Mouse (Mus musculus) limb, embryonic 11.5 days (tissue): ENCODE data around the gene Ssbp3. TPM values are rescaled to one million over a fixed set of nuclear protein-coding genes. Genes with fewer than 3 reads are reported as not detected.
A peak's percentile ranks its signal among the peaks of the same experiment; 100 is the strongest.

Source experiments
- ATAC-seq: fragments of 200-750 bp; cut with Nextera tagmentation; 2 replicates; pipeline ENCODE4 v1.8.0; 2017; ENCODE audit warnings: low read depth; ENCODE audit not compliant: insufficient number of reproducible peaks, low FRiP score, low TSS enrichment
- DNase-seq: peaks from one replicate; pipeline ENCODE4 v3.0.0-alpha.2; 2015; ENCODE audit warnings: low spot score
- H3K27ac ChIP-seq: fragments of 300-500 bp; sonication (generic); replicated peaks from 2 replicates; pipeline ENCODE4 v1.5.1; 2014; ENCODE audit warnings: low read depth, mild to moderate bottlenecking, low read length
- H3K27me3 ChIP-seq: fragments of 300-500 bp; sonication (generic); 2 replicates; pipeline ENCODE4 v1.6.1; 2014; ENCODE audit warnings: mild to moderate bottlenecking, low read length, mixed read lengths; ENCODE audit not compliant: control insufficient read depth, insufficient read depth
- H3K36me3 ChIP-seq: fragments of 300-500 bp; sonication (generic); 2 replicates; pipeline ENCODE4 v1.6.1; 2014; ENCODE audit warnings: mild to moderate bottlenecking, low read length, moderate library complexity, mixed read lengths; ENCODE audit not compliant: control insufficient read depth, insufficient read depth
- H3K4me1 ChIP-seq: fragments of 300-500 bp; sonication (generic); 2 replicates; pipeline ENCODE4 v1.6.1; 2014; ENCODE audit warnings: low read length, mixed read lengths; ENCODE audit not compliant: control insufficient read depth, insufficient read depth
- H3K4me2 ChIP-seq: fragments of 300-500 bp; sonication (generic); 2 replicates; pipeline ENCODE4 v1.6.1; 2014; ENCODE audit warnings: low read depth, mild to moderate bottlenecking, moderate library complexity; ENCODE audit not compliant: severe bottlenecking
- H3K4me3 ChIP-seq: fragments of 300-500 bp; sonication (generic); 2 replicates; pipeline ENCODE4 v1.5.1; 2014; ENCODE audit warnings: low read depth, low read length
- H3K9ac ChIP-seq: fragments of 300-500 bp; sonication (generic); 2 replicates; pipeline ENCODE4 v1.6.1; 2014; ENCODE audit warnings: mild to moderate bottlenecking, low read length
- H3K9me3 ChIP-seq: fragments of 300-500 bp; sonication (generic); 2 replicates; pipeline ENCODE4 v1.6.1; 2016; ENCODE audit warnings: low read length; ENCODE audit not compliant: control insufficient read depth
- WGBS: fragments of 180-500 bp; shearing (Covaris S2); extraction: QIAGEN DNeasy Blood & Tissue Kit; methylation state at CpG from one replicate; pipeline ENCODE4 v1.1.7; 2014; 5-methylcytosine and 5-hydroxymethylcytosine counted together
- polyA plus RNA-seq: library from polyadenylated mRNA; unstranded; fragments of >200 nt; fragmentation: Nextera tagmentation; extraction: Ambion mirVana; gene quantifications from 2 replicates; pipeline ENCODE4 v1.2.1, GENCODE M21; 2014

The Ssbp3 gene
- polyA plus RNA-seq, 1 experiment from 2014 or later, result 186 TPM

GRCm38 (mm10) chr4:106950801-106951200, 40.3 kb downstream of the Ssbp3 start:
- H3K9ac ChIP-seq, result no peak overlapping the region
- no peak for ATAC-seq
- no peaks in the 10 kb centered on the region for H3K27me3 ChIP-seq
- no peak for DNase-seq
- no peak overlapping the region for H3K4me3 ChIP-seq
- no peak overlapping the region for H3K4me2 ChIP-seq
- H3K27ac ChIP-seq, result no peak overlapping the region
- H3K4me1 ChIP-seq, result peaks cover 32% of the 10 kb centered on the region
- WGBS, result 75% methylated on average over 4 of the region's 4 CpGs
- H3K36me3 ChIP-seq, result peaks cover 14% of the 10 kb centered on the region
- no peaks in the 10 kb centered on the region for H3K9me3 ChIP-seq

DNA sequence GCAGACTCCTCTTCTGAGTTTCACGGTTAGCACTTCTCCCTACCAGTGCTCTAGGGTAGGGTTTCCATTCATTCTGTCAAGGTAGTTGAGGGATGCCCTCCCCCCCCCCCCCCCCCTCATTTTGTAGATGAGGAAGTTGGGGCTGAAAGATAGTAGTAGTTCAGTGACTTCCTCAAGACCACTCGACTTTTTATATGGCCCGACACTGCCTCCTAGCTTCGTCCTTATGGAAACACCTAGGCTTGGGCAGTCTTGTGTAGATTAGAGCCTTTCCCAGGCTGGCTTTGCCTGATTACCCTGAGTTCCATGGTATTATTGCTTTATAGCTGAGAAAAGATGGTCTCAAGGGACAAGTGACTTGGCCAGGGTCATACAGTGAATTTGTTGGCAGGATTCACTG, 41.0 kb downstream of the Ssbp3 start:
- peaks cover 32% of the 10 kb centered on the region for H3K4me1 ChIP-seq
- no peak overlapping the region for H3K27ac ChIP-seq
- no peaks in the 10 kb centered on the region for H3K9me3 ChIP-seq
- peaks cover 14% of the 10 kb centered on the region for H3K36me3 ChIP-seq
- no peak overlapping the region for H3K9ac ChIP-seq
- DNase-seq (no peak), ATAC-seq (no peak)
- 64% methylated on average over 4 of the region's 4 CpGs for WGBS
- H3K4me3 ChIP-seq, result no peak overlapping the region
- H3K4me2 ChIP-seq, result no peak overlapping the region
- H3K27me3 ChIP-seq, result no peaks in the 10 kb centered on the region

DNA sequence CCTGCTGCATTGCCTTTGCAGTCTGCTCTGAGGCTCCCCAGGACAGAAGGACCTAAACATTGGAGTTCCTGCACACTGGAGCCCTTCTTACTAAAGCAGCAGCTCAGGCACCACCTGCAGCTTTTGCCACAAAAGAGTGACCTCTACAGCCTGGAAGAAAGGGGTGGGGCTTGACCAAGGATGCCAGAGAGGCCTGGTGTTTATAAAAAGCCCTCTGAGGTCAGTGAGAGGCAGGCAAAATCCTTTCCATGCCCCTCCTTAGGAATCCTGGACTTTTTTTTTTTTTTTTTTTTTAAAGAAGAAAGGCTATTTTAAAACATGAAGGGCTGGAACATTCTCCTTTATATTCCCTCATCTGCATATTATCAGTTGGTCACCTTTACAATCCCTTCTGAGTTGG, 42.7 kb downstream of the Ssbp3 start:
- no peak overlapping the region for H3K9ac ChIP-seq
- no peak overlapping the region for H3K27ac ChIP-seq
- H3K36me3 ChIP-seq, result peaks cover 14% of the 10 kb centered on the region
- H3K4me2 ChIP-seq, result no peak overlapping the region
- H3K27me3 ChIP-seq, result no peaks in the 10 kb centered on the region
- DNase-seq (no peak), ATAC-seq (no peak)
- no peaks in the 10 kb centered on the region for H3K9me3 ChIP-seq
- no peak overlapping the region for H3K4me3 ChIP-seq
- H3K4me1 ChIP-seq, result peaks cover 32% of the 10 kb centered on the region

GRCm38 (mm10) chr4:106953760-106954159, 43.3 kb downstream of the Ssbp3 start:
- Histone ChIP-seq H3K4me3 (no peak overlapping the region), H3K4me1 (peaks cover 34% of the 10 kb centered on the region), H3K9me3 (no peaks in the 10 kb centered on the region), H3K36me3 (peaks cover 14% of the 10 kb centered on the region), H3K27me3 (no peaks in the 10 kb centered on the region), H3K4me2 (no peak overlapping the region), H3K27ac (no peak overlapping the region), H3K9ac (no peak overlapping the region)
- DNase-seq, result no peak
- ATAC-seq, result no peak
- 96% methylated on average over 5 of the region's 5 CpGs for WGBS

DNA sequence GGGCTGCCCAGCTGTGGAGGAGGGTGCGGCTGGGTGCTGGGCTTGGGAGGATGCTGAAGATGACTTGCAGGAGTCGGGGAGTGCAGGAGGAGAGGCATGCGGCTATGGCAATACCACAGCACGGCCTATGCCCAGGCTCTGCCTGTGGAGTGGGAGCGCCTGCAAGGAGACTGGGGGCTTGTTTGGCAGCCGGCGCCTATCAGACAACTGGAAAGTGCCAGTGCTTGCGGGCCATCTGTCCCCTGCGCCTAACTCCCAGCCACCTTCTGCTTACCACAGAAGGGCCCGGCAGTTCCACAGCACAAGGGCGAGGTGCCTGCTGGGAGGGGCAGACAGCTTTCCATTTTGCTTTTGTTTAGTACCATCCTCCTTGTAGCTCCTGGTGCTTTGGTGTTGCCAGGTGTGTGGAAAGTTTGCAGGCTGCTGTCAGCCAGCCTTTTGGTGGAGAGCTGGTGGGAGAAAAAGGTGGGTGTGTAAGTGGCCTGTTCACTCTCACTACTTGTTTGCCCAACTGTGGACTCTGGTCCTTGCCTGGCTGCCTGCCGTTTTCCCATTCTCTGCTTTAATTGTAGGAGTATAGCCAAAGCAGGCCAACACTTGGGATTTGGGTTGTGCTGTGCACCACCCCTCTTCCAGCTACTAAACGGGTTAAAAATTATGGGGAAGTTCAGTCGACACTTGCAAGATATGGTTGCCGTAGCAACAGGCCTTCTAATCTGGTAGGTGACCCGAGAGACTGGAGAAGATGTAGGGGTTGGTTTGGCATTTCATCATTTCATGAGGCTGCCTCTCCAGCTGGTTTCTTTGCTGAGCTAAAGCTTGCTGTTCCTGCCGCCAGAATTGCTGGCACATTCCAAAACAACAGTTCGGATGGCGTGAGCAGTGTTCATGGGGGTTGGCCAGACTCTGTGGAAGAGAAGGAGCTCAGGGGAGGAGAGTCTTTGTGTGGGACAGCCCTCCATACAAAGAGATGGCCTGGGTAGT, 45.5 kb downstream of the Ssbp3 start:
- no peak overlapping the region for H3K27ac ChIP-seq
- peaks cover 14% of the 10 kb centered on the region for H3K36me3 ChIP-seq
- no peak overlapping the region for H3K4me2 ChIP-seq
- no peak overlapping the region for H3K9ac ChIP-seq
- no peak overlapping the region for H3K4me3 ChIP-seq
- H3K4me1 ChIP-seq, result peaks cover 37% of the 10 kb centered on the region
- no peaks in the 10 kb centered on the region for H3K27me3 ChIP-seq
- ATAC-seq (no peak), DNase-seq (no peak)
- H3K9me3 ChIP-seq, result no peaks in the 10 kb centered on the region
- 59% methylated on average over 19 of the region's 19 CpGs for WGBS

- Histone ChIP-seq H3K4me3 (no peak overlapping the region), H3K36me3 (peaks cover 11% of the 10 kb centered on the region), H3K9me3 (no peaks in the 10 kb centered on the region), H3K4me2 (no peak overlapping the region), H3K27ac (0 out of 2 replicates have a peak overlapping the region, but pooled peaks have one; percentile 14), H3K4me1 (peaks cover 33% of the 10 kb centered on the region), H3K27me3 (no peaks in the 10 kb centered on the region), H3K9ac (no peak overlapping the region)
- DNase-seq (no peak), ATAC-seq (no peak)
- WGBS, result 76% methylated on average over 2 of the region's 2 CpGs
These were observed 47.6 kb downstream of the Ssbp3 start for GRCm38 (mm10) chr4:106958117-106958516.

DNA sequence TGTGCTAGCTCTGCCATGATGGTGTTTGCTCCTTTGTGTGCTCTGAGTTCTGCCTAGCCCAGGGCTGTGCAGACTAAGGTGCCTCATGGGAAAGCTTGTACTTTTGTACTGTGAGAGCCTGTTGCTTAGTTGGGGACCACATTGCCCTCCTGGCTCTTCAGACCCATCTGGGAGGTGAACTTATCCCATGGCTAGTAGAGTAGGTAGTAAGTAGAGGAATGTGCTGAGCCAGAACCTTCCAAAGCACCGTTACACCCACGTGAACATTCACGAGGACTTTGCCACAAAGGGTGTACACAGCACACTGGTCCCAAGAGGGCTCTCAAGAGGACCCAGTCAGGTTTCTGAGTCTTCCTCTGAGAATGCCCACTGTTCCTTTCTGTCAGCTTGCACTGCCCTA, 48.1 kb downstream of the Ssbp3 start:
- Histone ChIP-seq H3K36me3 (peaks cover 11% of the 10 kb centered on the region; the same call in 1 of the 2 replicates), H3K27me3 (no peaks in the 10 kb centered on the region), H3K9me3 (no peaks in the 10 kb centered on the region), H3K27ac (0 out of 2 replicates have a peak overlapping the region, but pooled peaks have one; percentile 14), H3K4me1 (peaks cover 33% of the 10 kb centered on the region), H3K4me3 (no peak overlapping the region), H3K4me2 (no peak overlapping the region), H3K9ac (no peak overlapping the region)
- 86% methylated on average over 3 of the region's 3 CpGs for WGBS
- no peak for ATAC-seq
- no peak for DNase-seq

GRCm38 (mm10) chr4:106959506-106960302, 49.2 kb downstream of the Ssbp3 start:
- WGBS, result 59% methylated on average over 12 of the region's 12 CpGs
- peaks cover 40% of the 10 kb centered on the region for H3K4me1 ChIP-seq
- H3K36me3 ChIP-seq, result peaks cover 7% of the 10 kb centered on the region; the same call in 1 of the 2 replicates
- H3K27me3 ChIP-seq, result no peaks in the 10 kb centered on the region
- H3K9me3 ChIP-seq, result no peaks in the 10 kb centered on the region
- H3K27ac ChIP-seq, result no peak overlapping the region
- H3K4me2 ChIP-seq, result no peak overlapping the region
- H3K9ac ChIP-seq, result no peak overlapping the region
- ATAC-seq, result no peak
- no peak for DNase-seq
- H3K4me3 ChIP-seq, result no peak overlapping the region
